25 mouse cellular contexts compared by ENCODE assay signal in the genomic region with DNA sequence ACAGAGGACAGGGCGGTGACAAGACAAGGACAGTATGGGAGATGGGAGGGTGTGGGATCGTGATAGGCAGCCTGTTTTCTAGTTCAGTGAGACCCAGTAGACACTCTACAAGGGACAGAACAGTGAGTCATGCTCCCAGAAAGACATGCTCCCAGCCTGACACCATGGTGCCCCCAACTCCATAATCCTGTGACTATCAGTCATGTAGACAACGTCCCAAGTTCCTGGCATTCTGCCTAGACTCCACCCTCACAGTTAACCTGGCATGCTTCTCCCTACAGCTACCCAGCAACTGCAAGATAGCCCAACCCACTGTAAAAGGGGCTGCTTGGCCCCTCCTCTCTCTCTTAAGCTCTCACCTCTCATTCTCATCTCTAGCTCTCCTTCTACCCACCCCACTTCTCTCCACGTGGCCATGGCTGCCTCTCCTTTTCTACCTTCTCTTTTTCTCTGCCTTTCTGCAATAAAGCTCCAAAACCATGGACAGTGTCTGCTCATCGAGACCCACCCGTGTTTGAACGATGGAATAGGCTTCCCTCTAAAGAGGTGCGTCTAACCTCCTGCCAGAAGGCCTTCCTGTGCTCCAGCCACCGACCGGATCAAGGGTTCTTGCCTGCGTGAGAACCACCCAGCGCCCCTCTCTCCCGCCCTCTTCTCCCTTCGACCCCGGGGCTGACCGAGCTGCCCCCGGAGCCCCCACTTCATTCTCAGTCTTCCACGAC. TPM values are rescaled to one million over a fixed set of nuclear protein-coding genes. Genes with fewer than 3 reads are reported as not detected.
A peak's percentile ranks its signal among the peaks of the same experiment; 100 is the strongest.
DNase-seq lines count a peak whose midpoint lies in the region; ATAC-seq lines count a peak whose summit lies in the region.
"Had no signal": no experiment of that assay in that cellular context is flagged by ENCODE, and none has a peak within 500 bp of the region (broad histone marks: within the 10 kb centered on the region; RNA-seq: fewer than 3 reads in every experiment).

No protein-coding gene starts in this region.

- no peak overlapping the region for H3K27ac ChIP-seq in forebrain, embryonic 11.5 days (ENCODE audit: low read depth, low read length)
- H3K27ac ChIP-seq in forebrain, embryonic 10.5 days, result no peak overlapping the region
- H3K27ac ChIP-seq in limb, embryonic 10.5 days, result no peak overlapping the region
- H3K27ac ChIP-seq: embryonic facial prominence, embryonic 12.5 days; embryonic facial prominence, embryonic 15.5 days; forebrain, embryonic 13.5 days; hindbrain, embryonic 10.5 days; hindbrain, embryonic 13.5 days had no signal

- H3K4me2 ChIP-seq in forebrain, embryonic 11.5 days (ENCODE audit: low read depth, low read length, severe bottlenecking), result no peak overlapping the region
- H3K4me2 ChIP-seq: embryonic facial prominence, embryonic 12.5 days; embryonic facial prominence, embryonic 15.5 days; forebrain, embryonic 13.5 days; heart, embryonic 11.5 days; hindbrain, embryonic 13.5 days had no signal

- no peaks in the 10 kb centered on the region for H3K27me3 ChIP-seq in forebrain, embryonic 11.5 days (ENCODE audit: control insufficient read depth, insufficient read depth, low read length)
- H3K27me3 ChIP-seq in forebrain, embryonic 10.5 days (ENCODE audit: poor library complexity, severe bottlenecking), result peaks cover under 1% of the 10 kb centered on the region; the same call in 1 of the 2 replicates
- 0 out of 2 replicates have a peak, but pooled peaks cover 6% of the 10 kb centered on the region for H3K27me3 ChIP-seq in limb, embryonic 10.5 days (ENCODE audit: low read depth, poor library complexity, severe bottlenecking)
- H3K27me3 ChIP-seq: embryonic facial prominence, embryonic 12.5 days; embryonic facial prominence, embryonic 15.5 days; forebrain, embryonic 13.5 days had no signal

- no peak for ATAC-seq in forebrain, embryonic 11.5 days (replicated peaks; ENCODE audit: low FRiP score)
- no peak for ATAC-seq in cerebellum, adult (ENCODE audit: insufficient number of reproducible peaks, low FRiP score, low TSS enrichment)
- ATAC-seq: activated CD4-positive, CD25-positive, alpha-beta regulatory T cell, adult 4 months; forebrain, embryonic 13.5 days; forebrain, embryonic 16.5 days; hindbrain, embryonic 16.5 days had no signal

- no peaks in the 10 kb centered on the region for H3K4me1 ChIP-seq in forebrain, embryonic 11.5 days (replicated peaks; ENCODE audit: control insufficient read depth, insufficient read depth, low read length)
- H3K4me1 ChIP-seq in forebrain, embryonic 10.5 days, result no peaks in the 10 kb centered on the region
- no peaks in the 10 kb centered on the region for H3K4me1 ChIP-seq in limb, embryonic 10.5 days
- H3K4me1 ChIP-seq: embryonic facial prominence, embryonic 12.5 days; embryonic facial prominence, embryonic 15.5 days; hindbrain, embryonic 10.5 days; hindbrain, embryonic 13.5 days had no signal

- H3K4me3 ChIP-seq in forebrain, embryonic 11.5 days (ENCODE audit: low read depth, low read length), result no peak overlapping the region
- no peak overlapping the region for H3K4me3 ChIP-seq in forebrain, embryonic 10.5 days
- H3K4me3 ChIP-seq in limb, embryonic 10.5 days, result no peak overlapping the region
- H3K4me3 ChIP-seq: embryonic facial prominence, embryonic 12.5 days; embryonic facial prominence, embryonic 15.5 days; forebrain, embryonic 13.5 days; hindbrain, embryonic 10.5 days; hindbrain, embryonic 13.5 days had no signal

- H3K36me3 ChIP-seq in forebrain, embryonic 11.5 days (ENCODE audit: control insufficient read depth, insufficient read depth, low read length), result no peaks in the 10 kb centered on the region
- H3K36me3 ChIP-seq in forebrain, embryonic 10.5 days (replicated peaks), result no peaks in the 10 kb centered on the region
- no peaks in the 10 kb centered on the region for H3K36me3 ChIP-seq in limb, embryonic 10.5 days
- H3K36me3 ChIP-seq: embryonic facial prominence, embryonic 12.5 days; embryonic facial prominence, embryonic 15.5 days; G1E; hindbrain, embryonic 10.5 days; hindbrain, embryonic 13.5 days had no signal

- DNase-seq in forebrain, embryonic 11.5 days (ENCODE audit: low spot score), result peak; percentile 24
- no peak for DNase-seq in forebrain, embryonic 10.5 days (ENCODE audit: extremely low spot score, low spot score)
- peak; percentile 7 to 58 for DNase-seq in spleen, postnatal 4 days (ENCODE audit: low spot score in 2 of 2)
- no peak for DNase-seq in spleen, postnatal 10 days (ENCODE audit: low spot score in 2 of 2)
- peak; percentile 15 to 57 for DNase-seq in urinary bladder, postnatal 4 days (ENCODE audit: low spot score in 2 of 2)
- no peak for DNase-seq in urinary bladder, postnatal 36 days (ENCODE audit: low spot score in 2 of 2)
- DNase-seq in limb, embryonic 10.5 days (ENCODE audit: low spot score), result peak; percentile 22
- DNase-seq: adrenal gland, adult 8-10 months; adrenal gland, postnatal 25 days; cerebellum, adult 18-20 months; cerebellum, adult 9-10 months; cerebellum, postnatal 14 days; gastrocnemius, postnatal 10 days; gastrocnemius, postnatal 36 days had no signal

- no peaks in the 10 kb centered on the region for H3K9me3 ChIP-seq in forebrain, embryonic 11.5 days (ENCODE audit: control insufficient read depth, low read length)
- no peaks in the 10 kb centered on the region for H3K9me3 ChIP-seq in forebrain, embryonic 10.5 days
- H3K9me3 ChIP-seq in limb, embryonic 10.5 days (replicated peaks), result no peaks in the 10 kb centered on the region
- H3K9me3 ChIP-seq: embryonic facial prominence, embryonic 12.5 days; embryonic facial prominence, embryonic 15.5 days; forebrain, embryonic 13.5 days; G1E; hindbrain, embryonic 10.5 days; hindbrain, embryonic 13.5 days had no signal

- WGBS in forebrain, embryonic 11.5 days, result 93% methylated on average over 18 of the region's 18 CpGs
- 90% methylated on average over 18 of the region's 18 CpGs for WGBS in forebrain, embryonic 10.5 days
- WGBS in limb, embryonic 10.5 days, result 90% methylated on average over 18 of the region's 18 CpGs

- H3K9ac ChIP-seq in forebrain, embryonic 11.5 days (ENCODE audit: low read length), result no peak overlapping the region
- H3K9ac ChIP-seq: embryonic facial prominence, embryonic 12.5 days; embryonic facial prominence, embryonic 15.5 days; forebrain, embryonic 13.5 days; hindbrain, embryonic 13.5 days had no signal

RNA-seq across cellular contexts. Expression of a gene that starts 39.4 kb away (rescaled TPM):
- polyA plus RNA-seq in forebrain, embryonic 11.5 days (2014; fragmentation: Nextera tagmentation; extraction: Ambion mirVana), result 2.7 and 3.7 TPM in 2 replicates
- polyA plus RNA-seq in forebrain, embryonic 10.5 days (2016; fragmentation: Nextera tagmentation; extraction: Ambion mirVana), result 4.3 and 6.2 TPM in 2 replicates
- 11.3 and 13.2 TPM in 2 replicates for polyA plus RNA-seq in limb, embryonic 10.5 days (2016; fragmentation: Nextera tagmentation; extraction: Ambion mirVana)
- polyA plus RNA-seq: G1E had no signal

Comparison
In these comparisons a context has a peak if more than half of its experiments do, and no peak if none do; other contexts are left out.
1. DNase-seq: peak in forebrain, embryonic 11.5 days (single experiment), spleen, postnatal 4 days (2 of 2), urinary bladder, postnatal 4 days (2 of 2) and limb, embryonic 10.5 days (single experiment); none in forebrain, embryonic 10.5 days (single experiment), spleen, postnatal 10 days (0 of 2) and urinary bladder, postnatal 36 days (0 of 2).